Mouse (Mus musculus): Measurements from ENCODE around the gene Calb2. TPM values are rescaled to one million over a fixed set of nuclear protein-coding genes. Genes with fewer than 3 reads are reported as not detected.

Gene Calb2
- polyA plus RNA-seq, 1 experiment from 2014 or later = 12.7 TPM

DNA sequence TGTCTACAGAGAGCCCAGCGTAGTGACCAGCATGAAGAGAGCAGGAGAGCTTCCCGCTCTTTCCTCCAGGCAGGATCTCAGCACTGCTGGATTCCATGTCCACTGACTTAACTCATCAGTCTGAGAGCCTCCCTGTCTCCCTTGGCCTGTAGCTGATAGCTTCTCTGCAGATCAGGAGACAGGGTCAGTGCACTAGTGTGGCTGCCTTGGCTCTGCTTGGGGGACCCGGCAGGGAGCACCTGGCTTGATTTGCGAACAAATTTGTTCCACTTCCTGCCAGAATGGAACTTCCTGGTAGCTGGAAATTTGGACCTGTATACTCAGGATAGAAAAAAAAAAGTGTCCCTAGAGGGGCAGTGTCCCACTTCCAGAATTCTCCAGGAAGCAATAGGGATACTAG lies 6.8 kb upstream of the Calb2 start:
- H3K27ac ChIP-seq = no peak overlapping the region
- 87% methylated on average over 4 of the region's 4 CpGs for WGBS
- DNase-seq (ENCODE audit: extremely low spot score, low spot score) = no peak

GRCm38 (mm10) chr8:110172161-110172560 lies 4.2 kb upstream of the Calb2 start:
- Histone ChIP-seq H3K4me3 (no peak overlapping the region), H3K36me3 (replicated peaks) (no peaks in the 10 kb centered on the region), H3K4me1 (peaks cover 18% of the 10 kb centered on the region), H3K27me3 (ENCODE audit: poor library complexity, severe bottlenecking) (peaks cover 36% of the 10 kb centered on the region), H3K27ac (no peak overlapping the region), H3K9me3 (no peaks in the 10 kb centered on the region)
- DNase-seq (ENCODE audit: extremely low spot score, low spot score) = no peak
- 60% methylated on average over 6 of the region's 6 CpGs for WGBS

More for the DNA sequence above, 6.8 kb upstream of the Calb2 start:
- Histone ChIP-seq H3K4me1 (peaks cover 14% of the 10 kb centered on the region), H3K36me3 (replicated peaks) (no peaks in the 10 kb centered on the region), H3K27me3 (ENCODE audit: poor library complexity, severe bottlenecking) (peaks cover 14% of the 10 kb centered on the region), H3K4me3 (no peak overlapping the region), H3K9me3 (no peaks in the 10 kb centered on the region)

DNA sequence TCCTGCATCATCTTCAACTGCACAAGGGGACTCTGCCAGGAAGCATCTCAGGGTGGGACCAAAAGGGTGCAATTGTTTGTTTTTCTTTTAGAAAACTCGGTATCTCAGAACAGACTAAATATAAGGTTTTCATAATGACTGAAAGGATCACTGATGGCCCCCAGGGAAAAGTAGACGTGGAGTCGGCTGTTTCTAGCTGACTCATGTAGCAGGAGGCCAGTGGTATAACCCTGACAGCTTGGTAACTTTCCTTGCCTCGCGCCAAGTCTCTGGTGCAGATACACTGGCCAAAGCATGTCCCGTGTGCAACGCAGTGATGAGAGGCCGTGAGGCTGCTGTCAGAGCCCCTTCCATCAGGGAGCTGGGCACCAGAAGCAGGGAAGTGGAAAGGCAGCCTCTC lies 1.7 kb downstream of the Calb2 start:
- no peak for DNase-seq (ENCODE audit: extremely low spot score, low spot score)
- no peak overlapping the region for H3K4me3 ChIP-seq
- no peaks in the 10 kb centered on the region for H3K9me3 ChIP-seq
- 85% methylated on average over 8 of the region's 8 CpGs for WGBS
- no peaks in the 10 kb centered on the region for H3K36me3 ChIP-seq (replicated peaks)
- peaks cover 43% of the 10 kb centered on the region for H3K27me3 ChIP-seq (ENCODE audit: poor library complexity, severe bottlenecking)
- H3K4me1 ChIP-seq = peaks cover 13% of the 10 kb centered on the region
- H3K27ac ChIP-seq = no peak overlapping the region

DNA sequence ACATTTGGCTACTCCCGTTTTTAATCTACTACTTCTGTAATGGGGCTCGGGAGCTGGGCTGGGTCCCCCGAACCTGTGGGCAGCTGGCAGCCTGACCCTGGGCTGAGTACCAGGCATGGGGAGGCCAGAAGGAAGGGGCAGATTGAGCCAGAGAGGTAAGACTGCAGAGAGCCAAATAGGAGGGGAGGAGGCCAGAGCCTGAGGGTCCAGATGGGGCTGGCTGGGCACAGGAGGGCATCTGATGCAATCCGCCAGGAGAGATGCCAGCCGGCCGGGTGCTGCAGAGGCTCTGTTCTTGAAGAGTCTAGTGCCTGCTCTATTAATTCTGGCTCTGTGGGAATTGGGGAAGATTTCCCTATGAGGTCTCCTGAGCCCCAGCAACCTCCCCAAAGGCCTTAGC lies 6.0 kb downstream of the Calb2 start:
- Histone ChIP-seq H3K4me3 (no peak overlapping the region), H3K9me3 (no peaks in the 10 kb centered on the region), H3K36me3 (replicated peaks) (no peaks in the 10 kb centered on the region), H3K4me1 (no peaks in the 10 kb centered on the region), H3K27me3 (ENCODE audit: poor library complexity, severe bottlenecking) (peaks cover 9% of the 10 kb centered on the region), H3K27ac (no peak overlapping the region)
- no peak for DNase-seq (ENCODE audit: extremely low spot score, low spot score)
- WGBS = 92% methylated on average over 6 of the region's 6 CpGs

DNA sequence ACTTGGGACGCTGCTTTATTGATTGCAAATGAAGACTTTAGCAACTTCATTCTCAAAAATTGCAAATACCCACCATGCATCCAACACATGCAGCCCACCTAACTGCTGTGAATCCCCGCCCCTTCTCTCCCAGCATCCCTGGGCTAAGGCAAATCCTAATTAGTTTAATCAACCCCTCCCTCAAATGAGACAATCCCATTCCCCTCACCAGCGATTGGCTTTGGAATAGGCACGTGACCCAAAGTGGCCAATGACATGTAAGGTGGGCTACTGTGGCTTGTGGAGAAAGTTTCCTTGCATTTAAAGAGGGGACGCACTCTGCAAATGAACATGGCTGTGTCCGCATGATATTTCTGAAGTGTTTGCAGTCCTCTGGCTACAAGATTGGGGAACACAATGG lies 15.1 kb downstream of the Calb2 start:
- Histone ChIP-seq H3K4me1 (no peaks in the 10 kb centered on the region), H3K36me3 (replicated peaks) (no peaks in the 10 kb centered on the region), H3K27ac (no peak overlapping the region), H3K9me3 (no peaks in the 10 kb centered on the region), H3K27me3 (ENCODE audit: poor library complexity, severe bottlenecking) (no peaks in the 10 kb centered on the region), H3K4me3 (no peak overlapping the region)
- DNase-seq (ENCODE audit: extremely low spot score, low spot score) = no peak
- 78% methylated on average over 6 of the region's 6 CpGs for WGBS

- Histone ChIP-seq H3K4me1 (no peaks in the 10 kb centered on the region), H3K27me3 (ENCODE audit: poor library complexity, severe bottlenecking) (no peaks in the 10 kb centered on the region), H3K4me3 (no peak overlapping the region), H3K36me3 (replicated peaks) (no peaks in the 10 kb centered on the region), H3K9me3 (no peaks in the 10 kb centered on the region), H3K27ac (no peak overlapping the region)
- DNase-seq (ENCODE audit: extremely low spot score, low spot score) = peak; percentile 54
- under 1% methylated on average over 4 of the region's 4 CpGs for WGBS
These were observed 22.5 kb downstream of the Calb2 start for GRCm38 (mm10) chr8:110145538-110145937.

DNA sequence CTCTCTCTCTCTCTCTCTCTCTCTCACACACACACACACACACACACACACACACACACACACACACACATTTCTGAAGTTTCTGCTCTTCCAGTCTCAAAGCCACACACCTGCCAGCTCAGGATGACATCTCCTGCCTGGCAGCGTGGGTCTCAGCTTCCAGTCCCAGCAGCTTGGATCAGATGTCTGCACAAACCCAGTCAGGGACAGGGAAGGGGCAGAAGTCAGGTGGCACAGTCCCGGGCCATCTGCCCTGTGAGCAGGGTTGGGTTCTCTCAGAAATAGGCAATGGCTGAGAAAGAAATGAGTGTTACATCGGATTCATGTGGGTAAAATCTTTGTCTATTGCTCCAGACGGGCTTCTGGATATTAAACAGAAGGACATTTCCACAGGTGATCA lies 27.2 kb downstream of the Calb2 start:
- no peaks in the 10 kb centered on the region for H3K4me1 ChIP-seq
- WGBS = 80% methylated on average over 4 of the region's 4 CpGs
- H3K27ac ChIP-seq = no peak overlapping the region
- H3K36me3 ChIP-seq (replicated peaks) = no peaks in the 10 kb centered on the region
- H3K9me3 ChIP-seq = no peaks in the 10 kb centered on the region
- no peak for DNase-seq (ENCODE audit: extremely low spot score, low spot score)
- no peak overlapping the region for H3K4me3 ChIP-seq
- H3K27me3 ChIP-seq (ENCODE audit: poor library complexity, severe bottlenecking) = no peaks in the 10 kb centered on the region

DNA sequence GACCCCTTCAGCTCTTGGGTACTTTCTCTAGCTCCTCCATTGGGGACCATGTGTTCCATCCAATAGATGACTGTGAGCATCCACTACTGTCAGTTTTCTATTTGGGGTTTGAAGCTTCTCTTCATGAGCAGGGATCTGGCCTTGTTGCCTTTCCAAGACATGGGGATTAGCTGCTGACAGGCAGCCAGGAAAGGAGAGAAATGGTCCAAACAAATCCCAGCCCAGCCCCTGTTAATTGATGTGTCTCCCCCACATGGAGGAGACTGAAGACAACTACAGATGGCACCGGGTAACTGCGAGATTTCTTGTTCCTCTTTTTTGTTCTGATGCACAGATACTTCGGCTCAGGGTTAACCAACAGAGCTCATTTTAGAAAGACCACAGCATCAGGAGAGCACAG lies 27.9 kb downstream of the Calb2 start:
- H3K27me3 ChIP-seq (ENCODE audit: poor library complexity, severe bottlenecking) = no peaks in the 10 kb centered on the region
- no peaks in the 10 kb centered on the region for H3K36me3 ChIP-seq (replicated peaks)
- no peak for DNase-seq (ENCODE audit: extremely low spot score, low spot score)
- no peaks in the 10 kb centered on the region for H3K9me3 ChIP-seq
- 83% methylated on average over 3 of the region's 3 CpGs for WGBS
- no peaks in the 10 kb centered on the region for H3K4me1 ChIP-seq
- H3K27ac ChIP-seq = no peak overlapping the region
- no peak overlapping the region for H3K4me3 ChIP-seq

DNA sequence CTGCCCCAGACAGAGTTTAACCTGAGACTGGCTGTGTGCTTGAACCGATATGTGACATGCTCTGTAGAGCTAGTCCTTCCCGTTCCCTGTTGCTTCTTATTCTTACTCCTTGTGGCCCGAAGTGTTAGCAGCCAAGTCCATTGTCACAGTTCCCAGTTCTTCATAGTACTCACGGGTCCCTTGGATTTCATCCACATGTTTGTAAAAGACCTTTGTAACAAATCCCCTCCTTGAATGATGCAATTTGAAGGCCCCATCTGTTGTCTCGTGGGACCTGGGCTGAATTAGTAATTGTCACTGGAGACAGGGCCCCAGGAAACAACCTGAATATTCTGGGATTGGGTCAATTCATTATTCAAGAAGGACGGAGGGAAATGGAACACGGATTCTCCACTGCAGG lies 32.5 kb downstream of the Calb2 start:
- H3K4me1 ChIP-seq = no peaks in the 10 kb centered on the region
- no peaks in the 10 kb centered on the region for H3K36me3 ChIP-seq (replicated peaks)
- no peaks in the 10 kb centered on the region for H3K9me3 ChIP-seq
- no peaks in the 10 kb centered on the region for H3K27me3 ChIP-seq (ENCODE audit: poor library complexity, severe bottlenecking)
- DNase-seq (ENCODE audit: extremely low spot score, low spot score) = no peak
- WGBS = 80% methylated on average over 7 of the region's 7 CpGs
- no peak overlapping the region for H3K4me3 ChIP-seq
- H3K27ac ChIP-seq = no peak overlapping the region

- Histone ChIP-seq H3K36me3 (replicated peaks) (no peaks in the 10 kb centered on the region), H3K9me3 (no peaks in the 10 kb centered on the region), H3K4me1 (no peaks in the 10 kb centered on the region), H3K27ac (no peak overlapping the region), H3K4me3 (no peak overlapping the region), H3K27me3 (ENCODE audit: poor library complexity, severe bottlenecking) (no peaks in the 10 kb centered on the region)
- WGBS = 90% methylated on average over 8 of the region's 8 CpGs
- DNase-seq (ENCODE audit: extremely low spot score, low spot score) = no peak
These were observed 33.8 kb downstream of the Calb2 start for GRCm38 (mm10) chr8:110134236-110134635.

- Histone ChIP-seq H3K4me1 (no peaks in the 10 kb centered on the region), H3K36me3 (replicated peaks) (no peaks in the 10 kb centered on the region), H3K27ac (no peak overlapping the region), H3K4me3 (no peak overlapping the region), H3K27me3 (ENCODE audit: poor library complexity, severe bottlenecking) (no peaks in the 10 kb centered on the region), H3K9me3 (peaks cover 3% of the 10 kb centered on the region; the same call in 1 of the 2 replicates)
- 26% methylated on average over 13 of the region's 13 CpGs for WGBS
- DNase-seq (ENCODE audit: extremely low spot score, low spot score) = peak; percentile 81
These were observed 37.5 kb downstream of the Calb2 start for GRCm38 (mm10) chr8:110130537-110130936.

GRCm38 (mm10) chr8:110119715-110120114 lies 48.3 kb downstream of the Calb2 start:
- Histone ChIP-seq H3K27me3 (ENCODE audit: poor library complexity, severe bottlenecking) (no peaks in the 10 kb centered on the region), H3K9me3 (no peaks in the 10 kb centered on the region), H3K4me1 (no peaks in the 10 kb centered on the region), H3K27ac (no peak overlapping the region), H3K4me3 (no peak overlapping the region), H3K36me3 (replicated peaks) (no peaks in the 10 kb centered on the region)
- no peak for DNase-seq (ENCODE audit: extremely low spot score, low spot score)
- WGBS = 42% methylated on average over 6 of the region's 6 CpGs

- Histone ChIP-seq H3K36me3 (replicated peaks) (no peaks in the 10 kb centered on the region), H3K27me3 (ENCODE audit: poor library complexity, severe bottlenecking) (no peaks in the 10 kb centered on the region), H3K4me1 (no peaks in the 10 kb centered on the region), H3K4me3 (no peak within 1 kb of the TSS), H3K9me3 (no peaks in the 10 kb centered on the region), H3K27ac (no peak within 1 kb of the TSS)
- WGBS = 84% methylated on average over 3 of the region's 3 CpGs
- no peak for DNase-seq (ENCODE audit: extremely low spot score, low spot score)
These were observed 65.4 kb downstream of the Calb2 start, which contains the start of gene Gm17720 for GRCm38 (mm10) chr8:110102653-110103052. Gene Gm17720, minus strand, starts transcription at chr8:110102753.

DNA sequence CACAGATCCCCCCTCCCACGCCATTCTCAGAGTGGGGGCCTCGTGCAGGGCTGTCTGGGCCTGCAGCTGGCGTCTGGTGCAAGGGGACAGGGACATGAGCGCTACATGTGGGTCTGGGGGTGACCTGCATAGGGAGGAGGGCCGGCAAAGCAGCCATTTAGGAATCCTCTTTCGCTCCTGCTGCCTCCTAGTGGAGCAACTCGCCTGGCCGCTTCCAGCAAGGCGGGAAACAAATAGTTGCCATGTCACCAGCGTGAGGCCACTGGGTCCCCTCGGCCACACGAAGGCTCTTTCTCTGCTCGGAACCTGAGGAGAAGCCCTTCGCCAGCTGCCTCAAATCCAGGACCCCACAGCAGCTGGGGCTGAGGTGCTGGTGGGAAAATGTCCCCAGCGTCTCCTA lies 66.3 kb downstream of the Calb2 start:
- no peaks in the 10 kb centered on the region for H3K9me3 ChIP-seq
- no peaks in the 10 kb centered on the region for H3K27me3 ChIP-seq (ENCODE audit: poor library complexity, severe bottlenecking)
- 89% methylated on average over 15 of the region's 15 CpGs for WGBS
- no peaks in the 10 kb centered on the region for H3K4me1 ChIP-seq
- no peak overlapping the region for H3K4me3 ChIP-seq
- no peak overlapping the region for H3K27ac ChIP-seq
- no peak for DNase-seq (ENCODE audit: extremely low spot score, low spot score)
- H3K36me3 ChIP-seq (replicated peaks) = no peaks in the 10 kb centered on the region
